Mouse (Mus musculus) midbrain, embryonic 10.5 days (tissue): ENCODE results near the gene Gm16253. TPM values are rescaled to one million over a fixed set of nuclear protein-coding genes. Genes with fewer than 3 reads are reported as not detected.

Experiments used
- polyA plus RNA-seq: library from polyadenylated mRNA; unstranded; fragments of >200 nt; fragmentation: Nextera tagmentation; extraction: Ambion mirVana; gene quantifications from 2 replicates; pipeline ENCODE4 v1.2.1, GENCODE M21; 2016

Gm16253 gene
- polyA plus RNA-seq, 1 experiment from 2014 or later, result 0.62 TPM

Other genes starting within 250 kb of the Gm16253 start
- 0.20 and 0.30 TPM in 2 replicates for gene BC107364, start 124.7 kb upstream of the Gm16253 start, polyA plus RNA-seq
- gene Hfe2, start 51.8 kb upstream of the Gm16253 start, polyA plus RNA-seq, result 1.5 and 2.1 TPM in 2 replicates
- 31.5 and 41.7 TPM in 2 replicates for gene Txnip, start 19.0 kb upstream of the Gm16253 start, polyA plus RNA-seq
- 25.2 and 31.8 TPM in 2 replicates for gene Polr3gl, start 17.2 kb downstream of the Gm16253 start, polyA plus RNA-seq
- gene Ankrd34a, start 19.7 kb downstream of the Gm16253 start, polyA plus RNA-seq, result 1.0 and 1.7 TPM in 2 replicates
- gene Lix1l, start 24.2 kb downstream of the Gm16253 start, polyA plus RNA-seq, result 5.3 and 5.7 TPM in 2 replicates
- 205 and 215 TPM in 2 replicates for gene Rbm8a, start 52.9 kb downstream of the Gm16253 start, polyA plus RNA-seq
- gene Pex11b, start 58.4 kb downstream of the Gm16253 start, polyA plus RNA-seq, result 38.5 and 40.8 TPM in 2 replicates
- 0.15 and 0.21 TPM in 2 replicates for gene Gm42957, start 58.5 kb downstream of the Gm16253 start, polyA plus RNA-seq
- gene Itga10, start 68.6 kb downstream of the Gm16253 start, polyA plus RNA-seq, result 0.36 and 0.64 TPM in 2 replicates
- 0.06 and 0.29 TPM in 2 replicates for gene Ankrd35, start 93.1 kb downstream of the Gm16253 start, polyA plus RNA-seq
- 50.6 and 57.3 TPM in 2 replicates for gene Pias3, start 119.4 kb downstream of the Gm16253 start, polyA plus RNA-seq
- 16.6 and 20.0 TPM in 2 replicates for gene Nudt17, start 131.6 kb downstream of the Gm16253 start, polyA plus RNA-seq
- gene Polr3c, start 150.6 kb downstream of the Gm16253 start, polyA plus RNA-seq, result 44.3 and 47.0 TPM in 2 replicates
- 73.0 and 73.5 TPM in 2 replicates for gene Rnf115, start 150.7 kb downstream of the Gm16253 start, polyA plus RNA-seq